Mouse (Mus musculus) cerebellum, adult 2 months (tissue): Measurements from ENCODE around the gene Msrb1. TPM values are rescaled to one million over a fixed set of nuclear protein-coding genes. Genes with fewer than 3 reads are reported as not detected.

Experiments
- DNase-seq, 2 experiments: peaks; one replicate each; pipeline ENCODE4 v3.0.0; 2021
- H3K27ac ChIP-seq: fragments of 200-500 bp; 2 replicates; pipeline ENCODE4 v1.5.1; 2012; ENCODE audit warnings: low read length, control low read depth, inconsistent platforms; ENCODE audit not compliant: insufficient read depth
- H3K27me3 ChIP-seq: fragments of 200-500 bp; 2 replicates; pipeline ENCODE4 v1.6.1; 2012; ENCODE audit warnings: inconsistent platforms, mild to moderate bottlenecking, low read length, moderate library complexity; ENCODE audit not compliant: control insufficient read depth, insufficient read depth
- H3K4me1 ChIP-seq: fragments of 200-500 bp; 2 replicates; pipeline ENCODE4 v1.6.1; 2011; ENCODE audit warnings: low read length; ENCODE audit not compliant: control insufficient read depth, insufficient read depth
- H3K4me3 ChIP-seq: fragments of 200-500 bp; replicated peaks from 2 replicates; pipeline ENCODE3; 2011; ENCODE audit warnings: mild to moderate bottlenecking, low read depth, low read length, control low read depth; ENCODE audit not compliant: insufficient read depth
- CTCF ChIP-seq: fragments of 200-500 bp; IDR thresholded peaks from 2 replicates; pipeline ENCODE4 v1.5.1; 2011; ENCODE audit warnings: low read depth, mild to moderate bottlenecking, control low read depth, low read length, moderate library complexity, borderline replicate concordance; ENCODE audit not compliant: insufficient read depth
- POLR2A ChIP-seq: fragments of 200-500 bp; IDR thresholded peaks from 2 replicates; pipeline ENCODE4 v1.6.1; 2011; ENCODE audit warnings: low read length, control low read depth, borderline replicate concordance; ENCODE audit not compliant: insufficient read depth
- WGBS: fragments of 180-500 bp; shearing (Covaris S2); methylation state at CpG from one replicate; pipeline ENCODE4 v1.1.7; 2018; 5-methylcytosine and 5-hydroxymethylcytosine counted together
- polyA plus RNA-seq: library from polyadenylated mRNA; depleted of rRNA; stranded (reverse); fragments of >200 nt; gene quantifications from 2 replicates; pipeline ENCODE4 v1.2.3, GENCODE M21; 2012

The Msrb1 gene
- polyA plus RNA-seq, 1 experiment = 66.8 TPM

DNA sequence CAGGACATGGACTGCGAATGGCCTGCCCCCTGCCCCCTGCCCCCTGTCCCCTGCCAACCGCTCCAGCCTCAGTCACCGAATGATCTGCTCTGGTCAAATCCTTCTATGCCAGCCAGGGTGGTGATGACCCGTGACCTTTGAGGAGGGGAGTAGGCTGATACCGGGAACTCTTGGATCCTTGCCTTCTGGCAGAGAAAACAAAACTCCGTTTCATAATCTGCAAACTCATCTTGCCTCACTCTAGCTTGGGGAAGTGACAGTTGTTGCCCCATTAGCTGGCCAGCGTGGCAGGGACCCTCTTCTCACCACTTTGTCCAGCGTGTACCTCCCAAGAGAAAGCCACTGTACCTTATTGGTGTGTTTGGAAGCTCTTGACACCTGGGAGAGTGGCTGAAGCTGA lies 5.9 kb downstream of the Msrb1 start:
- Histone ChIP-seq H3K4me1 (no peaks in the 10 kb centered on the region), H3K4me3 (no peak overlapping the region), H3K27me3 (no peaks in the 10 kb centered on the region), H3K27ac (no peak overlapping the region)
- WGBS = 63% methylated on average over 8 of the region's 8 CpGs
- DNase-seq = no peak
- TF ChIP-seq POLR2A (no peak), CTCF (no peak)

DNA sequence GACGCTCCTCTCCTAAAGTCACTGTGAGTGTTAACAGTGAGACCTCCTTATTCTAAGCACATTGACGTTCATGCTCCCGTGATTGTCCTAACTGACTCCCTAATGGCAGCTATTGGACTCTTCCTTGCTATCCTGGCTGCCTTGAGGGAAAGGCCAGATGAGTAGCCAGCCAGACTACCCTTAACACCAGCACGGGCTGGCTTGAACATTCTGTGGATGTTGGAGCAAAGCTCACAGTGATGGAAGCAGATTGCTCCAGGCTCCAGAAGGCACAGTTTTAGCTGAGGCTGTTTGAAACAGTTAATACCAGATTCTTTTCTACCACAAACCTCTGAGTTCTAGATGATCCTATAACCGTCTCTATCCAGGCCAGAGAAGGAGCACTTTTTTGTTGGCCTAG lies 7.5 kb downstream of the Msrb1 start:
- TF ChIP-seq CTCF (no peak), POLR2A (no peak)
- Histone ChIP-seq H3K4me3 (no peak overlapping the region), H3K4me1 (no peaks in the 10 kb centered on the region), H3K27me3 (no peaks in the 10 kb centered on the region), H3K27ac (no peak overlapping the region)
- WGBS = 72% methylated on average over 5 of the region's 5 CpGs
- DNase-seq = no peak

DNA sequence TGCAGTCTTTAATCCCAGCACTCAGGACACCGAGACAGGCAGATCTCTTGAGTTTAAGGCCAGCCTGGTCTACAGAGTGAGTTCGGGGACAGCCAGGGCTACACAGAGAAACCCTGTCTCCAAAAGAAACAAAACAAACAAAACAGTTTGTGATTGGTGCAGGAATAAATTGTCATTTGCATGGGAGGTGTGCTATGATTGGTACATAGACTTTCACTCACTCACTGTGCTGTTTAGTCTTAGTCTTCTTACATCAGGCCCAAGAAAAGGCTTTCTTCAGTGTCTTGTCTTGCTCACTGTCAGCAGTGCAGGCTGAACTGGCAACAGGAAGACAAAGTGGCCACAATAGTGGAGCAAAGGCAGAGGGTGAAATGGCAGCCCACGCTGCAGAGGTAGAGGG lies 7.9 kb downstream of the Msrb1 start:
- no peak for DNase-seq
- TF ChIP-seq CTCF (no peak), POLR2A (no peak)
- Histone ChIP-seq H3K27me3 (no peaks in the 10 kb centered on the region), H3K4me1 (no peaks in the 10 kb centered on the region), H3K4me3 (no peak overlapping the region), H3K27ac (no peak overlapping the region)
- 65% methylated on average over 3 of the region's 3 CpGs for WGBS

DNA sequence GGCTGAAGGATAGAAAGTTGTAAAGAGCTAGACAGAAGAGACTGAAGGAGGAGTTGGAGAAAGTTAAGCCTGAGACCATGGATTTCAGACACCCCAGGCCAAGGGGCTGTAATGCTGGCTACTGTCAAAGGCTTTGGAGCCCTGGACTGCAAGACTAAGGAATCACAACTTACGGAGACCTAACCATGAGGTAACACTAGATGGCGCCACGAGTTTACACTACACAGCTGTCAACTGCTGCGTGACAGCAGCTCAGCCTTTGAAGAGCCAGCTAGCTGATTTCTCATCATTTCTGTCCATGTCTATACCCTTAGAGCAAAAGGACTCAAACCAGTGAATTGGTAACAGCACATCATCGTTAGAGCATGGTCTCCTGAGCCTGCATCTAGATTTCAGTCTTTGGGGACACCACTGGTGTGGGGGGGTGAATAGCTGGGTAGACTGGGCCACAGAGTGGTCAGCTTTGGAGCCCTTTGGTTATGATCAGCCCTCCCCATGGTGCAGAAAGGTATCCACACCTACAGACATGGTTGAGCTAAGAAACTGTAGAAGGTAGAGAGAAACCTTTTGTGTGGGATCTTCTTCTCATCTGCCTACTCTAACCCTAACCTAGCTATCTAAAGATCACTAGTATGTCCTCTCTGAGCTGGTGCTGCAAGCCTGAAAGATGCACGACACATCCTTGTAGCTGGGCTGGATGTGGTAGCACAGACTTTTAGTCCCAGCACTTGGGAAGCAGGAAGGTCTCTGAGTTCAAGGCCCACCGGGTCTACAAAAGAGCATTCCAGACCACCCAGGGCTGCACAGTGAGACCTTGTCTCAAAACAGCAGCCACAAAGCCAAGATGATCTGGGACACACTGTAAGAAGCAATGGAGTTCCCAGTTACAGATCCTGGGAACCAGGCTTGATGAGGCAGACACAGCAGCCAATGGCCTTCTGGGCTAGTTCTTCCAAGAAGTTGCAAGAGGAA lies 9.4 kb downstream of the Msrb1 start:
- TF ChIP-seq POLR2A = no peak
- peak; percentile 85 for TF ChIP-seq CTCF
- WGBS = 17% methylated on average over 7 of the region's 7 CpGs
- peak; percentile 64 to 70 for DNase-seq

DNA sequence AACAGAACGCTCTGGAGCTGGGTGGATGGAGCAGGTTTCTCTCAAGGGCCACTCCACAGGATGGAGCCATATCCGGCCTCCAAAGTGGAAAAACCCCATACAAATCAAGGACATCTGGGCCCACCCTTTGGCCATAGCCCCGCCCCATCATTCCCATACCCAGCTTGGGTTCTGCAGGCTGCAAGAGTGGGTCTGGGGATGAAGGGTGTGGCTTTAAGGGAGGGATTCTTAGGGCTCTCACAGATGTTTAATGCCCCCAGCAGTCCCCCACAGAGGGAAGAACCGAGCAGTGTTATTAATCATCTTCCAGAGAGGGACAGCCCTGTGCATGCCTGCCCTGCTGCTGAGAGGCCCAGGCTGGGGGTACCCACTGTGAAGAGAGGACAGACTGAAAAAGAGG lies 10.5 kb downstream of the Msrb1 start:
- TF ChIP-seq POLR2A (no peak), CTCF (no peak)
- WGBS = 49% methylated on average over 4 of the region's 4 CpGs
- H3K4me3 ChIP-seq = no peak overlapping the region
- no peaks in the 10 kb centered on the region; the same call in 1 of the 2 replicates for H3K27me3 ChIP-seq
- H3K4me1 ChIP-seq = no peaks in the 10 kb centered on the region
- H3K27ac ChIP-seq = no peak overlapping the region
- no peak for DNase-seq

More for the DNA sequence above, 9.4 kb downstream of the Msrb1 start:
- H3K4me1 ChIP-seq = no peaks in the 10 kb centered on the region
- H3K27ac ChIP-seq = no peak overlapping the region
- no peak overlapping the region for H3K4me3 ChIP-seq
- no peaks in the 10 kb centered on the region; the same call in 1 of the 2 replicates for H3K27me3 ChIP-seq

DNA sequence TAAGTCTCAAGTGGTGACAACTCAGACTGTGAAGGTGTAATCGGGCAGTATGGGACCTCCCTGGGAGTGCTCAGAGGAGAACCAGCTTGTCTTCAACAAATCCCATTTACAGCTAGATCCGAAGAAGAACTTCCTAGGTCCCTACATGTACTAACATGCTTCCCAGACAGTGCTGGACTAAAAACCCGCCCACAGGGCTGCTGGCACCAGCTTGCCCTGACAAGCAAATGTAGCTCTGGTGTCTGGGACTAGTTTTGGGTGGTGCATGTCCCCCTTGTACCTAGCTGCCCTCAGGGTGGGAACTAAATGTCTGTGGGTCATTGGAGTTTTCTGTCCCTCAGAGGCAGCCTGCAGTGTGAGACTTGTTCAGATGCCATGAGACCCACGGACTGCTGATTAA lies 15.1 kb downstream of the Msrb1 start:
- Histone ChIP-seq H3K27ac (no peak overlapping the region), H3K27me3 (peaks cover 2% of the 10 kb centered on the region; the same call in 1 of the 2 replicates), H3K4me3 (no peak overlapping the region), H3K4me1 (0 out of 2 replicates have a peak, but pooled peaks cover 3% of the 10 kb centered on the region)
- 14% methylated on average over 4 of the region's 4 CpGs for WGBS
- TF ChIP-seq POLR2A (no peak), CTCF (no peak)
- no peak for DNase-seq

DNA sequence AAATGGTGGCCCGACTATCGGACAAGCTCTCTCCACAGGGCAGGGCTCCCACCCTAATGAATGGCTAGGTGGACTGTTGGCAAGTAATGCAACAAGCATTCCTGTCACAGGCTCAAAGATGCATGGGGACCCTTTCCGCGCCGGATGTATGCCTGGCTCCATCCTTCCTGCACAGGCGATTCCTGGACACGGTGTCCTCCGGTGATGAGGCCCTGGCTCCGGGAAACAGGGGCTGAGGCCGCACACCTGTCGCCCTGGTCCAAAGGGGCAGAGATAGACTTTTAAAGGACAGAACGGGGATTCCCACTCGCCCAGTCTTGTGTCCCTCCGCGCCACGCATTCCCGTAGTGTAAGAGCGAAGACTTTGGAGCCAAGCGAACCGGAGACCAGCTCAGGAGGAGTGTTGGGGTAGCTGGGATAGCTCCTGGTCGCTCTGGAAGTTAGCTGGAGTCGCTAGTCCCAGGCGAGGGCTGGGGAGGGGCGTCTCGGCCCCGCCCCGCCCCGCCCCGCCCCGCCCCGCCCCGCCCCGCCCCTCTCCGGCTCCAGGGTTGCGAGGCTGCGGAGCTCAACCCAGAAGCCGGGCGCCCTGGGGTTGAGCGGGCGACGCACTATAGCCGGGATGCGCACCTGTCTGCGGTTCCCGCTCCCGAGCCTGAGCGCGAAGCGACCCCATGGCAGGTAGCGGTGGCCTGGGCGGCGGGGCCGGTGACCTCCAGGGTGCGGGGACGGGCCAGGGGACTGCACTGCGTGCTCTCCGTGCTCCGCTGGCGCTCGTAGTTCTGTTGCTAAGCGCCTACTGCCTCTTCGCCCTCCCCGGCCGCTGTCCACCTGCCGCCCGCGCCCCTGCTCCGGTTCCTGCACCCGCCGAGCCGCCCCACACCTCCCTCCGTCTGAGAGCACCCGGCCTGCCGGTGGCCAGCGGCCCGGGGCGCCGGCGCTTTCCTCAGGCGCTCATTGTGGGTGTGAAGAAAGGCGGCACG lies 16.3 kb downstream of the Msrb1 start, which contains the start of gene Hs3st6:
Hs3st6 (plus strand) TSS at position 574 of the 980 bp plus-strand sequence.
- Histone ChIP-seq H3K27me3 (peaks cover 2% of the 10 kb centered on the region; the same call in 1 of the 2 replicates), H3K4me1 (0 out of 2 replicates have a peak, but pooled peaks cover 3% of the 10 kb centered on the region), H3K27ac (no peak within 1 kb of the TSS), H3K4me3 (peak within 1 kb of the TSS; percentile 45)
- TF ChIP-seq CTCF = no peak
- no peak for TF ChIP-seq POLR2A
- DNase-seq = no peak
- WGBS = under 1% methylated on average over 71 of the region's 82 CpGs
